Mouse (Mus musculus): ENCODE measurements around the gene Tm9sf4.

- no peak for TF ChIP-seq GATA2 (IDR thresholded peaks at IDR 0.05; ENCODE audit: borderline replicate concordance, low read depth, low read length)
- no peak for TF ChIP-seq CTCF (IDR thresholded peaks at IDR 0.05; ENCODE audit: low read depth, low read length)
Measured at GRCm38 (mm10) chr2:153187848-153188247, 26.7 kb downstream of the Tm9sf4 start.

Measured in G1E (cell line).